Mouse (Mus musculus): ENCODE measurements around the gene Anapc2.

GRCm38 (mm10) chr2:25291184-25292053 lies 19.1 kb downstream of the Anapc2 start:
- TF ChIP-seq CTCF (IDR thresholded peaks at IDR 0.05): no peak
- TF ChIP-seq EP300 (IDR thresholded peaks at IDR 0.05): no peak

Data from lung, postnatal 0 days (tissue).